Mouse (Mus musculus) stomach, postnatal 0 days (tissue): ENCODE measurements around the gene Nme1. TPM values are rescaled to one million over a fixed set of nuclear protein-coding genes. Genes with fewer than 3 reads are reported as not detected.

Experiments used
- ATAC-seq: fragments of 200-750 bp; cut with Nextera tagmentation; 2 replicates; pipeline ENCODE4 v1.8.0; 2017; ENCODE audit not compliant: low FRiP score, low TSS enrichment
- DNase-seq: peaks from one replicate; pipeline ENCODE4 v3.0.0-alpha.2; 2016; ENCODE audit warnings: low spot score
- H3K27ac ChIP-seq: fragments of 300-500 bp; sonication (generic); replicated peaks from 2 replicates; pipeline ENCODE4 v1.5.1; 2014; ENCODE audit warnings: mild to moderate bottlenecking, control low read depth
- H3K27me3 ChIP-seq: fragments of 300-500 bp; sonication (generic); 2 replicates; pipeline ENCODE4 v1.6.1; 2014; ENCODE audit warnings: low read length; ENCODE audit not compliant: control insufficient read depth, insufficient read depth
- H3K36me3 ChIP-seq: fragments of 300-500 bp; sonication (generic); 2 replicates; pipeline ENCODE4 v1.6.1; 2014; ENCODE audit warnings: low read length, mixed read lengths; ENCODE audit not compliant: control insufficient read depth, insufficient read depth
- H3K4me1 ChIP-seq: fragments of 300-500 bp; sonication (generic); replicated peaks from 2 replicates; pipeline ENCODE4 v1.6.1; 2014; ENCODE audit warnings: antibody characterized with exemption; ENCODE audit not compliant: control insufficient read depth, insufficient read depth
- H3K4me2 ChIP-seq: fragments of 300-500 bp; sonication (generic); replicated peaks from 2 replicates; pipeline ENCODE4 v1.6.1; 2014; ENCODE audit warnings: low read depth, mild to moderate bottlenecking, control low read depth, moderate library complexity
- H3K4me3 ChIP-seq: fragments of 300-500 bp; sonication (generic); 2 replicates; pipeline ENCODE4 v1.5.1; 2014; ENCODE audit warnings: low read depth, low read length, control low read depth
- H3K9ac ChIP-seq: fragments of 300-500 bp; sonication (generic); 2 replicates; pipeline ENCODE4 v1.6.1; 2014; ENCODE audit warnings: mild to moderate bottlenecking, low read length, control low read depth, mixed read lengths
- H3K9me3 ChIP-seq: fragments of 300-500 bp; sonication (generic); 2 replicates; pipeline ENCODE4 v1.6.1; 2016; ENCODE audit warnings: low read length; ENCODE audit not compliant: control insufficient read depth
- CTCF ChIP-seq: IDR thresholded peaks from 2 replicates; pipeline ENCODE4 v1.5.1; 2016; ENCODE audit warnings: antibody characterized with exemption, low read depth, mild to moderate bottlenecking, moderate library complexity
- EP300 ChIP-seq: optimal IDR thresholded peaks from 2 replicates; pipeline ENCODE3; 2016; ENCODE audit warnings: antibody characterized with exemption
- WGBS: fragments of 180-500 bp; shearing (Covaris S2); extraction: QIAGEN DNeasy Blood & Tissue Kit; methylation state at CpG from one replicate; pipeline ENCODE4 v1.1.7; 2014; 5-methylcytosine and 5-hydroxymethylcytosine counted together
- polyA plus RNA-seq: library from polyadenylated mRNA; unstranded; fragments of >200 nt; fragmentation: Nextera tagmentation; extraction: Ambion mirVana; gene quantifications from 2 replicates; pipeline ENCODE4 v1.2.1, GENCODE M21; 2015

The Nme1 gene
- polyA plus RNA-seq, 1 experiment from 2014 or later: 106 TPM

DNA sequence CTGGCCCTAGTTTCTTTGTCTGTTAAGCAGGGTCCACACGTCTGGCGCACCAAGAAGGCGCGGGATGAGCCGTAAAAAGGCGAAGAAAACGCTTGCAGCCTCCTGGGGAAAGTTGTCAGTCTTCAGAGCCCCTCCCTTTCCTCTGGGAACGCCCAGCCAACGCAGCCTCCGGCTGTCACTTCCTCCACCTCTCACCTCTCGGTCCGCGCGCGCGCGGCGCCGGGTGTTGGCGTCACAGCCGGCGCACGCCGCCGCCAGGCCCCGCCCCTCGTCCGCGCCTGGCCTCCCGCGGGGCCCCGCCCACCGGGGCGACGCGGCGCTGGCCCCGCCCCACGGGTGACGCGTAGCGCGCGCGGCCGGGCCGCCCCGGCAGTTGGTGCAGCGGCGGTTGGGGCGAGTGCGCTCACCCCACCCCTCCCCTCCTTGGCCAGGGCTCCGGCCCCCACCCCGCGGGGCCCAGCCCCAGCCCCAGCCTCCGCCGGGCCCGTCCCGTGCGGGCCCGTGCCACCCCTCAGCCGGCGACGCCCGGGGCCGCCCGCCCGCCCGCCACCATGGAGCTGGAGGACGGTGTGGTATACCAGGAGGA is 27.5 kb upstream of the Nme1 start, which contains the start of gene Spag9:
Gene Spag9 (plus strand): TSS at position 372 of the 586 bp plus-strand sequence.
- no peaks in the 10 kb centered on the region for H3K9me3 ChIP-seq
- peak within 1 kb of the TSS; percentile 99 for H3K27ac ChIP-seq
- no peaks in the 10 kb centered on the region for H3K27me3 ChIP-seq
- H3K4me1 ChIP-seq: peaks cover 9% of the 10 kb centered on the region; the same call in 1 of the 2 replicates
- H3K4me3 ChIP-seq: peak within 1 kb of the TSS; percentile 98
- no peak for TF ChIP-seq EP300
- no peak for TF ChIP-seq CTCF
- WGBS: under 1% methylated on average over 40 of the region's 70 CpGs
- DNase-seq (peak; percentile 96), ATAC-seq (peak; percentile 91)
- H3K9ac ChIP-seq: peak within 1 kb of the TSS; percentile 95
- peak within 1 kb of the TSS; percentile 83 for H3K4me2 ChIP-seq
- no peaks in the 10 kb centered on the region for H3K36me3 ChIP-seq

- Histone ChIP-seq H3K4me3 (peak overlapping the region; percentile 98), H3K9ac (peak overlapping the region; percentile 76), H3K4me1 (peaks cover 9% of the 10 kb centered on the region; the same call in 1 of the 2 replicates), H3K36me3 (no peaks in the 10 kb centered on the region), H3K27ac (peak overlapping the region; percentile 99), H3K4me2 (peak overlapping the region; percentile 83), H3K9me3 (no peaks in the 10 kb centered on the region), H3K27me3 (no peaks in the 10 kb centered on the region)
- ATAC-seq (peak; percentile 92), DNase-seq (peak; percentile 85)
- 2% methylated on average over 15 of the region's 15 CpGs for WGBS
- no peak for TF ChIP-seq CTCF
- no peak for TF ChIP-seq EP300
Observed at GRCm38 (mm10) chr11:93995111-93995719, 26.9 kb upstream of the Nme1 start.

GRCm38 (mm10) chr11:93994531-93994930 is 26.2 kb upstream of the Nme1 start:
- TF ChIP-seq EP300: no peak
- TF ChIP-seq CTCF: no peak
- ATAC-seq (no peak), DNase-seq (no peak)
- H3K9me3 ChIP-seq: no peaks in the 10 kb centered on the region
- H3K27me3 ChIP-seq: no peaks in the 10 kb centered on the region
- H3K4me1 ChIP-seq: peaks cover 9% of the 10 kb centered on the region; the same call in 1 of the 2 replicates
- H3K36me3 ChIP-seq: no peaks in the 10 kb centered on the region
- peak overlapping the region; percentile 98 for H3K4me3 ChIP-seq
- H3K27ac ChIP-seq: peak overlapping the region; percentile 99
- H3K9ac ChIP-seq: peak overlapping the region; percentile 50
- peak overlapping the region; percentile 83 for H3K4me2 ChIP-seq
- WGBS: 35% methylated on average over 5 of the region's 5 CpGs

DNA sequence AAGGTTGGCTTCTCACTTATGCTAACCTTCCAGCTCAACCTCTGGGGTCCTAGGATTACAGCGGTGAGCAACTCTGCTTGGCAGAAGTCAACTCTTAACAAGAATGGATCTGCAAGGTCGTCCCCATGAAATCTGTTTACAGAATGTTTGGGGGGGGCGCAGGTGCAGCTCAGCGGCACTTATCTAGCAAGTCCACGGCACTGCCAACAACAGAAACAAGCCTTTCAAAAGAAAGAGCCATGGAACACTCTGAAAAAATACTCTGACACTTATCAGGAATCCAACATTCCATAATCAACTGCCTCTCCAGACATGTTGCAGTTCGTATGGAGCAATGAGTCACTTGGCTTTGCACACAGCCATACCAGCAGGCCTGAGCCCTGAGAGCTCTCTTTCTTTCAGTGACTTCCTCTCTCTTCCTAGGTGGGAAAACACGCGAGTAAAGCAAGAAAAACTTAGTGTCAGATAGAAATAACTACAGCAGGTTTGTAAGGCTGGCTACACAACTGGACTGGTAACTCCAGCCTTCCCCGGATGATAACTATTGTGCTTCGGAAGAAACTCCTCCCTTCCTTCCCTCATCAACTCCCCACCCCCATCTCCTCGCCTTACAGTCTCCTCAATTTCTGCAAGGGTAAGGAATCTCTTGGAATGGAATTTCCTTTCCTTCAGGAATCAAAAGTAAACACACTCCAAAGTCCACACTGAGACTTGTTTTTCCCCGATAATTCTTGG is 20.2 kb upstream of the Nme1 start:
- Histone ChIP-seq H3K9me3 (no peaks in the 10 kb centered on the region), H3K27me3 (no peaks in the 10 kb centered on the region), H3K9ac (0 out of 2 replicates have a peak overlapping the region, but pooled peaks have one; percentile 13), H3K4me3 (no peak overlapping the region), H3K4me2 (peak overlapping the region; percentile 29), H3K27ac (peak overlapping the region; percentile 94), H3K4me1 (peaks cover 6% of the 10 kb centered on the region; the same call in 1 of the 2 replicates), H3K36me3 (no peaks in the 10 kb centered on the region)
- WGBS: 30% methylated on average over 12 of the region's 12 CpGs
- TF ChIP-seq EP300 (peak; percentile 8), CTCF (no peak)
- ATAC-seq (peak; percentile 79), DNase-seq (peak; percentile 40)

DNA sequence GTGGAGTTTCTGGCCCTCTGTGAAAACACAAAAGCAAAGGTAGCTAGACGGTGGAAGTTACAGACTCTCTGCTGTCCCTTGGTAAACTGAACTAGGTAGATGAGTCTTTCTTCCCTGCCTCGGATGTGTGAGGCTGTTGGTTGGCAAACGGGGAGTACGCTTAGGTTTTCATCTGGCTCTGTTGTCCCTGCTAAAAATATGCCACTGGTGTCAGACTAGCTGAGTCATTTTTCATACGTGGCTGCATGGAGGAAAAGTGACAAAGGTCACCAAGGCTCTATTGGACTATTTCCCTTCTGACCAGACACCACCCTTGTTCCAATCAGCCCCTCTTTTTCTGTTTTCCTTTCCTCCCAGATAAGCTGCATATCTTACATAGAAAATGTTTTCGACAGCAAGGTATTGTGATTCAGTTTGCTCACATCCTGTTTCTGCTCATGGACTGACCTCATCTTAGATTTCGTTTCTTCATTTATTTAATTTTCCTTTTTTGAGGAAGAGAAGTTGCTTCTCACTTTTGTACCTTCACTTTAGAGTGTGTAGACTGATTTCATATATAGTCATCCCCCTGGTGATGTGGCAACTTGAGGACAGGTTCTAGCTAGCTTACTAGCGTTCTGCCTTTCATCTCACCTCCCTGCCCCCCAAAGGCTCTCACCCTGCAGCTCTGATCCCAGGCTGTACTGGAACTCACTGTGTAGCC is 19.5 kb upstream of the Nme1 start:
- peak overlapping the region; percentile 29 for H3K4me2 ChIP-seq
- 46% methylated on average over 8 of the region's 8 CpGs for WGBS
- no peaks in the 10 kb centered on the region for H3K36me3 ChIP-seq
- 0 out of 2 replicates have a peak overlapping the region, but pooled peaks have one; percentile 13 for H3K9ac ChIP-seq
- TF ChIP-seq CTCF (no peak), EP300 (no peak)
- H3K4me1 ChIP-seq: peaks cover 6% of the 10 kb centered on the region; the same call in 1 of the 2 replicates
- no peak overlapping the region for H3K4me3 ChIP-seq
- H3K27me3 ChIP-seq: no peaks in the 10 kb centered on the region
- ATAC-seq (peak; percentile 83), DNase-seq (peak; percentile 44)
- H3K27ac ChIP-seq: peak overlapping the region; percentile 94
- no peaks in the 10 kb centered on the region for H3K9me3 ChIP-seq
